Mouse (Mus musculus): ENCODE measurements around the gene Fam168a.

Fam168a gene

GRCm38 (mm10) chr7:100770669-100771341, 64.4 kb downstream of the Fam168a start:
- in situ Hi-C loops (cut with MboI, MseI): no loop called here

- in situ Hi-C loops (cut with MboI, MseI): no loop called here
Observed at GRCm38 (mm10) chr7:100774189-100774588, 67.8 kb downstream of the Fam168a start.

DNA sequence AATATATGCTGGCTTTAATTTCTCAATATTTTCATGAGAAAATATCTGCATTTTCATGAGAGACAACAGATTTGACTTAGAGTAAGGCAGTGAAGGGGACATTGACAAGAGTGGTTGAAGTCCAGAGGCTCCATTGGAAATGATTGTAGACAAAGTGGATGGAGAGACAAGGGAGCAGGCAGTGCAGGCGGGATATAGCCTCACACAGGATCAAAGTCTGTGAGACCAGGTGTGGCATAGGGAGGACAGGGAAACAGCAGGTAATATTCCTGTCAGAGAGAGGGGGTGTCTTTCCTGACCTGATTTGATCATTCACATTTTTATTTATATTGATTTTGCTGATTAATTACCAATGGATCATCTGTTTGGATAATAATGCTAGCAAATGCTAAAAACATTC, 69.4 kb downstream of the Fam168a start:
- in situ Hi-C loops (cut with MboI, MseI): no loop called here

GRCm38 (mm10) chr7:100780192-100780591, 73.8 kb downstream of the Fam168a start:
- in situ Hi-C loops (cut with MboI, MseI): no loop called here

GRCm38 (mm10) chr7:100784650-100785049, 78.2 kb downstream of the Fam168a start:
- in situ Hi-C loops (cut with MboI, MseI): no loop called here

DNA sequence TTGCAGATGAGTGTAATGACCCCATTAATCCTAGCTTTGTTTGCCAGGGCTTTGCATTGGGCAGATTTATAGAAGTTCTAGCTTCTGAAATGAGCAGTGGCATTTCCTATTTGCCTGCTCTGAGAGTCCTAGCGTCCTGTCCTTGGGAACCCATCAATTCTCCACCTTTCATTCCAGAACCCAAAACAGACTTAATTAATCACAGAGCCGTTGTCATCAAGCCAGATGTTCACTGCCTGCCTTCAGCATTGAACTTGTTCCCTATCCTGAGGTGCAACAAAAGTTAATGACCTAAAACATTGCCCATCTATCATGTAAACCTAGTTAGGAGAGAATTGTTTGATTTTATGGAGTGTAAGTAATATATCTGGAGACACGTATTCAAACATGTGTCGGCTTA, 79.0 kb downstream of the Fam168a start:
- in situ Hi-C loops (cut with MboI, MseI): no loop called here

DNA sequence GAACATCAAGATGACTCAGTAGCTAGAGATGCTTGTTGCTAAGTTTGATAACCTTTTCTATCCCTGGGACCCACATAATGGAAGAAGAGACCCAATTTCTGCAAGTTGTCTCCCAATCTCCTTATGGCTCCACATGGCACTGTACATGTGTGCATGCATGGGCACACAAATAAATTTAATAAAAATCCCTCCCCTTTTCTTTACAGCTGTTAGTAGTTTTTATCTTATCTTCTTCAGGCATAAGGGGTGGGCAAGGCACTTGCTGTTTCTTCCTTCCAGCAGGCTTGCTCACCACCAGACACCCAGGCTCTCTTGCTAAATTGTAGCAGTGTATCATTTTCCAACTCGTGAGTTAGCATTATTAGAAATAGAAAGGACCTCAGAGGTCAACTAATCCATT, 79.6 kb downstream of the Fam168a start:
- in situ Hi-C loops (cut with MboI, MseI): no loop called here

GRCm38 (mm10) chr7:100788291-100788690, 81.9 kb downstream of the Fam168a start:
- in situ Hi-C loops (cut with MboI, MseI): no loop called here

DNA sequence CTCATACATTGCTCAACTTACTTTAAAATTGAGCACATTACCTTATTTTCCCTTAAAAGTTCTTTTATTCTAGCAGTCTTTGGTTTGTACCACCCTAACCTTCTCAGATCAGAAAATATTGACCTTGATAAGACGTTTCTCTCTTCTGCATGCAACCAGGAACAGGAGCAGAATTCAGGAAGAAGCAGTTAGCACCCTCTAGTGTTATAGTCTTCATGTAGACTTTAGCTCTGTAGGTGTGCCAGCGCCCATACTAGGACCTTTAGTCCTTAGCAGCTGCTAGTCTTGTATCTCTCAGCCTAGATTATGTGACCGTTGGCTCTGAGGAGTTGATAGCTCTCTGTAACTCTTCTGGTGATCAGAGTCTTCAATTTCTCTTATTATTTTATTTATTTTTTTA, 92.4 kb downstream of the Fam168a start:
- in situ Hi-C loops (cut with MboI, MseI): no loop called here

DNA sequence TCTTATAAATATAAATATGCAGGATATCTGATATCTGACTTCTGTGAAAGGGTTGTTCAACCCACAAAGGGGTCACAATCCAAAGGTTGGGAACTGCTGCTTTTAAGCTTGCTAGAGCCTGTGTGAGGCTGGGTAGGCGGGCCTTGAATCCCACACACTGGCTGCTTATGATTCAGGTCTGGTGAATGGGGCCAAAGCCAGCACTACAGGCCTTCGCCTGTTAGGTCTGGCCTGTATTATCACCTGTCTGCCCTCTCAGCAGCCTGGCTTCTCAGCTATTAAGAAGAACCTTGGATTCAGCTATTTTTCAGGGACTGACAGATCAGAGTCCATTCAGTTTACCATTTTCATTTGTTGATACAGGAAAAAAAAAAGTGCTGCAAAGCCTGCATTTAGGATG, 99.0 kb downstream of the Fam168a start:
- in situ Hi-C loops (cut with MboI, MseI): no loop called here

DNA sequence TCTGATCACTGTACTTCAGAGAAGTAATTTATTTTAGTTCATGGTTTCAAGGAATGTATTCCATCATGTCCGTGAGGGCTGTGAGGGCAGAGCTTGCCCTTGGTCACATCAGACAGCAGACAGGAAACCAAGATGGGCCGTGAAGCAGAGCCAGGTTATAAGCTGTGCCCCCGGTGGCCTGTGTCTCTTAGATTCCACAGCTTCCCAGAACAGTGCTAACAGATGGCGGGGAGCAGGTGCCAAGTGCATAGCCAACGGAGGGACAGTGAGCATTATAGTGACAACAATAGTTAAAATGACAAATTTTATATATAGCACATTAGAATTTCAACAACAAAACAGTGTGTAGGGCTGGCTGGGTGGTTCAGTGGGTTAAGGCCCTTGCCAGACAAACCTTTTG, 105.5 kb downstream of the Fam168a start:
- in situ Hi-C loops (cut with MboI, MseI): no loop called here

DNA sequence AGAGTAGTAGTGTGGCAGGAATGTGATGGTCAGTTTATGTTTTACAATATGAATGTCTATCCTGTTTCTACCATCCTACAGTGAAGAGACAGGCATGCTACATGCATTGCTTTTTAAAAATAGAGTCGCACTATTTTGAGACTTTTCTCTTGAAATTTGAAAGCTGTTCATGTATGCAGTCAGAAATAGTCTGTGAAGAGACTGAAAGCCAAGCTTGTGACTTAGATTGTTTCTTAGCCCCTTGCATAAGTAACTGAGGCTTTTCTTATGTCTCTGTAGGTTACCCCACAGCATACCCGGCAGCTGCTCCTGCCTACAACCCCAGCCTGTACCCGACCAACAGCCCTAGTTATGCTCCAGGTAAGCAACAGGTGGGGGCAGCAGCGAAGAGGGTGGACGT, 106.2 kb downstream of the Fam168a start:
- in situ Hi-C loops (cut with MboI, MseI): no loop called here

DNA sequence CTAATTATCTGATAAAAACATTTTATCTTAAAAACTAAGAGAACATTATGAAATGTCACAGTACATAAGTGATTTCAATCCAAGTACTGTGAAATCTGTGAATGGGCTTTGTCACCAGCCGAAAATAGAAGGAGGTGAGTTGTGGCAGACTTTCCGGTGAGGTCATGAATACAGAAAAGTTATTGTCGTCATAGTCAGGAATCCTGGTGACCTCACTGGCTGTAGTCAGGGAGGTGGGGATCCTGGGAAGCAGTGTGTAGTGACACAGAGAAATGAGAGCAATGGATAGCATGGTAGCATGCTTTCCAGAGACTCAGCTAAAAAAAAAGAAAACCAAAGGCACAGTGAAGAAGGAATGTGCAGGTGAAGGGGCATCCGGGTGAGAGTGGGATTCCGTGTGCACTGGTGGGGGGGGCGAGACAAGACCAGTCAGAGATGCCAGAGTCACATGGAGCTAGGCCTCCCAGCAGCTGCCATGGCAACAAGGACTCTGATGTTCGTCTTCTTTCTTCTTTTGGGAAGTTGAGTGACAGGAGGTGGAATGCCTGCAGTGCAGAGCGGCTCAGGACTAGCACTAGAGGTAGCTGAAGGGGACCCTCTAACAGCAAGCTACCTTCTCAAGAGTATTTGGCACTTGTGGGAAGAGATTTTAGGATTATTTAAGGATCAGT, 109.6 kb downstream of the Fam168a start:
- in situ Hi-C loops (cut with MboI, MseI): no loop called here

GRCm38 (mm10) chr7:100816759-100817441, 110.5 kb downstream of the Fam168a start:
- in situ Hi-C loops (cut with MboI, MseI): no loop called here

DNA sequence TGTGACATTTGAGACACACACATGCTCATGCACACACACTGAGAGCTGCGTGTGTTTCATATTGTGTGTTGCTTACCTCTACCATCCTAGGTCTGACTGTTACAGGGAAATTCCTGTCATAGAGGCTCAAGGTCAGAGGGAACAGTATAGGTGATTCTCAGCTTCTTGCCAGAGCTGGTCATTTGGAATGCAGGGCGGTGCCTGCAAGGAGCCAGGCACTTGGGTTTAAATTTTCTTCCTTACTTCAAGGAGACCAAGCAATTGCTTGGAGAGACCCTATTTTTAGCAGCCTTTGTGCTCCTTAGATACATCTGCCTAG, 111.0 kb downstream of the Fam168a start:
- in situ Hi-C loops (cut with MboI, MseI): no loop called here

DNA sequence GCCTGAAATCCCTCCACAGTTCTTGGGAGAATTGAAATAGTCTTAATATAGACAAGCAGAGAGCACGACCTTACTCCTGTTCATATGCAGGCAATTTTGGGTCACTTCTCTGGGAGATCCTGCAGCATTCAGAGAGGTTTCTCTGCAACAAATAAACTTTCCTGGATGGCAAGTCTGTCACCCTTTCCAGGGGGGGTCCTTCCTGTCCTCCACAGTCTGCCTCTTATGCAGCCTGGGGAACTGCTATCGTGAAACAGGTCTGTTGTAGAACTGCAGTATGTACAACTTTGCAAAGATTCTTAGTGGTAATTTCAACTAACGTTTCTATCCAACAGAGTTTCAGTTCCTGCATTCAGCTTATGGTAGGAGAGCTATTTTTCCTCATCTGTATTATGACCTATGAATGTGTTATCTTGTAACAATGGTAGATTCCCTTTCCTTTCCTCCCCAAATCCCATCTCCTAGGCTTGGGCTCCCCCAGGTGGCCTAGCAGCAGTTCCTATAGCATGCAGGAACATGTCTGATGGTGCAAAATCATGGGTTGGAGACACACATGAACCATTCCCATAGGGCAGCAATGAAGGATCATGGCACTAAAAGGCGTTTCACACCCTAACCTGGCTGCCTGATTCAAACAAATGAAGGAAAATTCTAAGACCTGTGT, 112.1 kb downstream of the Fam168a start:
- in situ Hi-C loops (cut with MboI, MseI): no loop called here

DNA sequence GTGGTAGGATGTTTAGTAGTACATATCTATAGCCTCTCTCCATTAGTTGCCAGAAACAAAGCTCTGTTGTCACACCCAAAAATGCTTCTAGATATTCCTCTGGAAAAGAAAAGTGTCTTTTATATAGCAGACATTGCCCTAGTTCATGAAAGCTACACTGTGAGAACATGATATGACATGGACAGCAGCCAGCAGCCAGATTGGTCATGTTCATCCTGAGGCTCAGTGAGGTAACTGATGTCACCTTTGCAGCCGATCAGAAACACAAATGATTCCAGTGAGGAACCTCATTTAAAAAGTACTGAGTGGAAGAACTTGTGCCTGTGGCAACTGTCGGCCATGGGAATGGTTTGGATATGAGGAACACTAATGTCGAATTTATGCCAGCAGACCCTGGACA, 118.2 kb downstream of the Fam168a start:
- in situ Hi-C loops (cut with MboI, MseI): no loop called here

DNA sequence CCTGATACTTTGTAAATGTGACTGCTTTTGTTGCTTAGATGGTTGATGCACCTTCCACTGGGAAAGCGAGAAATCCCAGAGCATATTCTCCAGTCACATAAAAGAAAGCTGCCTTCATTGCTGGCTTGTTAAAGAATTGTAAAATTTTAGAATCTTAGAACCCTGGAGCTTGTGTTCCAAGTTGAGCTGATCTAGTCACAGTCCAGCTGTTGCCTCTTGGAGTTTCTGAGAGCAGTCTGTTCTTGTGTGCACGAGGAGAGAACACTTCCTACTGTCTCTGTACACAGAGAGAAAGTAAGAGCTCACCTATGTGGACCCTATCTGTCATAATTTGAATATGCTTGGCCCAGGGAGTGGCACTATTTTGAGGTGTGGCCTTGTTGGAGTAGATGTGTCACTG, 122.1 kb downstream of the Fam168a start:
- in situ Hi-C loops (cut with MboI, MseI): no loop called here

GRCm38 (mm10) chr7:100833859-100834258, 127.4 kb downstream of the Fam168a start:
- in situ Hi-C loops (cut with MboI, MseI): no loop called here

- in situ Hi-C loops (cut with MboI, MseI): no loop called here
Observed at GRCm38 (mm10) chr7:100835168-100835567, 128.7 kb downstream of the Fam168a start.

GRCm38 (mm10) chr7:100835711-100836110, 129.3 kb downstream of the Fam168a start:
- in situ Hi-C loops (cut with MboI, MseI): no loop called here

DNA sequence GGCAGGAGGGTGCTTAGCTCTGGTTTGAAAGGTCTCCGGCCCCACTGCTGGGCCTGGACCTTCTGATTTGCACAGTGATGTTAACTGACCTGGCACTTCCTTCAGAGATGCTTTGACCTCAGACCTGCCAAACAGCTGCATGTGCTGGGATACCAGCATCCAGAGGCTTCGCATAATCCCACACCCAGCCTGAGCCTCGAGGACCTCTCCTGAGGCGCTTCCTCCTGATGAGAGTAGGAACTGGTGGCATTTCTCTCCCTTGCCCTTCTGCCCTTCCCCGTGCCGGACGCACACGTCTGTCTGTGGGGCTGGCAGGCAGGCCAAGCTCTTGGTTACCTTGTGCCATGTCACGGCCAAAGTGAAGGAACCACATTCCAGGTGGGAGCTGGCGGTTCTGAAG, 130.2 kb downstream of the Fam168a start:
- in situ Hi-C loops (cut with MboI, MseI): no loop called here

GRCm38 (mm10) chr7:100837701-100838100, 131.3 kb downstream of the Fam168a start:
- in situ Hi-C loops (cut with MboI, MseI): no loop called here
